Mouse (Mus musculus): ENCODE results near the gene Acsm4. TPM values are rescaled to one million over a fixed set of nuclear protein-coding genes. Genes with fewer than 3 reads are reported as not detected.

Gene Acsm4
- polyA plus RNA-seq, 1 experiment, result not detected

DNA sequence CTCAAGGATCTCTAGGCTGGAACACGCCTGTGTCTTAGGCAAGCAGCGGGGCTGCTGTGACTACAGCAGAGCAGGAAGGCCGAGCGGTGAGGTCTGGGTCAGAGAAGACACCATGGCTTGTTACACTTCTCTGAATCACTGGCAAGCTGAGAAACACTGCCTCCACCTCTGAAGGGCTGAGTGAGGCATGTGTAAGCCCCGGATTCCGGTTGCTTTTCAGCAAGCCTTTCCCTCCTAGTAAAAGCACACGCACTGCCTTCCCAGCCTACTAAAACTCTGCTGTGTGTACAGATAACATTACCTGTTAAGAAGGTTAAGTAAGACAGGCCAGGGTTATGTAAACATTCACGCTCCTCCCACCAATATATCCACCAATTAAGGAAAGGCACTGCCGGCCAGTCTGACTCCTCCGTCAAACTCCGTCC, 70.7 kb downstream of the Acsm4 start, which contains the start of gene Acsm3:
Gene Acsm3 (plus strand): TSS at position 397 of the 425 bp plus-strand sequence.
- H3K27me3 ChIP-seq (ENCODE audit: control insufficient read depth, insufficient read depth, insufficient read length), result no peaks in the 10 kb centered on the region
- H3K4me3 ChIP-seq, result no peak within 1 kb of the TSS
- H3K4me2 ChIP-seq (ENCODE audit: low read depth), result no peak within 1 kb of the TSS
- no peaks in the 10 kb centered on the region for H3K36me3 ChIP-seq (ENCODE audit: control insufficient read depth, insufficient read depth)
- H3ac ChIP-seq (ENCODE audit: control insufficient read depth, insufficient read length), result no peak within 1 kb of the TSS
- no peaks in the 10 kb centered on the region for H3K79me2 ChIP-seq (ENCODE audit: control insufficient read depth, insufficient read depth)
- TF ChIP-seq POLR2AphosphoS2 (IDR thresholded peaks at IDR 0.05; ENCODE audit: insufficient read length, low read depth) (no peak), SRF (IDR thresholded peaks at IDR 0.05; ENCODE audit: control insufficient read depth, insufficient read length, low read depth) (no peak), CEBPB (IDR thresholded peaks at IDR 0.05; ENCODE audit: insufficient read depth, poor library complexity, severe bottlenecking) (no peak), E2F4 (IDR thresholded peaks at IDR 0.05; ENCODE audit: insufficient read depth) (no peak), MYOD1 (IDR thresholded peaks at IDR 0.05; ENCODE audit: control insufficient read depth in 1 of 3, insufficient read length in 2 of 3, low read depth in 2 of 3) (no peak), USF1 (IDR thresholded peaks at IDR 0.05; ENCODE audit: low read depth) (no peak), REST (IDR thresholded peaks at IDR 0.05; ENCODE audit: insufficient read depth, insufficient read length) (no peak), MAX (IDR thresholded peaks at IDR 0.05; ENCODE audit: low read depth) (no peak), MYOG (IDR thresholded peaks at IDR 0.05; ENCODE audit: control insufficient read depth in 1 of 3, insufficient read depth in 1 of 3, insufficient read length in 2 of 3, low read depth in 2 of 3) (no peak), TCF3 (IDR thresholded peaks at IDR 0.05; ENCODE audit: insufficient read length, low read depth) (no peak), POLR2A (IDR thresholded peaks at IDR 0.05; ENCODE audit: insufficient read length, low read depth) (no peak), TCF12 (IDR thresholded peaks at IDR 0.05; ENCODE audit: insufficient read depth, poor library complexity, severe bottlenecking) (no peak)

DNA sequence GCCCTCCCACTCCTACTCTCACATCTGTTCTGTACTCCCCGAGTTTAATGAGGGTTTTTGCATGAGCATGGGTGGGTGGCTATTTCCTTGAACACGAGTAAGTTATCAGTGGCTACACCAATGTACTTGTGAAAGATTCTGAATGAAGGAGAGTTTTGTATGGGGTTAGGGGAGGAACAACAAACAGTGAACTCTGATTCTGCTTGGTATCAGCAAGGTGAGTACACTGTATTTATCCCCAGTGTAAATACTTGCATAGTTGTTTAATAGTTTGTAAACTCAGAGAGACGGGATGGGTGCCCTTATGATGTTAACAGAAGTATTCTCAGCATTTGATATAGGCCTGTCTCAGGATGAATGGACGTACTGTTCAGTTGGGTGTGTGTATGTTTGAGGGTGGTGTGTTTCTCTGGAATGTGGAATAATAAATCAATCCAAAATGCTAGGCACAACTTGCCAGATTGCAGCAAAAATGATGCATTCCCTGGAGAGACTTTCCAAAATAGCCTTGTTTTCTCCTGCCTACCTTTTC, 72.4 kb downstream of the Acsm4 start:
- TF ChIP-seq MAX (IDR thresholded peaks at IDR 0.05; ENCODE audit: low read depth), result no peak
- no peak for TF ChIP-seq CEBPB (IDR thresholded peaks at IDR 0.05; ENCODE audit: insufficient read depth, poor library complexity, severe bottlenecking)
- TF ChIP-seq MYOG (IDR thresholded peaks at IDR 0.05; ENCODE audit: control insufficient read depth in 1 of 3, insufficient read depth in 1 of 3, insufficient read length in 2 of 3, low read depth in 2 of 3), result no peak
- TF ChIP-seq REST (IDR thresholded peaks at IDR 0.05; ENCODE audit: insufficient read depth, insufficient read length), result no peak
- no peak for TF ChIP-seq POLR2A (IDR thresholded peaks at IDR 0.05; ENCODE audit: insufficient read length, low read depth)
- no peak for TF ChIP-seq TCF3 (IDR thresholded peaks at IDR 0.05; ENCODE audit: insufficient read length, low read depth)
- TF ChIP-seq USF1 (IDR thresholded peaks at IDR 0.05; ENCODE audit: low read depth), result no peak
- TF ChIP-seq SRF (IDR thresholded peaks at IDR 0.05; ENCODE audit: control insufficient read depth, insufficient read length, low read depth), result no peak
- TF ChIP-seq MYOD1 (IDR thresholded peaks at IDR 0.05; ENCODE audit: control insufficient read depth in 1 of 3, insufficient read length in 2 of 3, low read depth in 2 of 3), result no peak
- no peak for TF ChIP-seq E2F4 (IDR thresholded peaks at IDR 0.05; ENCODE audit: insufficient read depth)
- no peak for TF ChIP-seq TCF12 (IDR thresholded peaks at IDR 0.05; ENCODE audit: insufficient read depth, poor library complexity, severe bottlenecking)
- TF ChIP-seq POLR2AphosphoS2 (IDR thresholded peaks at IDR 0.05; ENCODE audit: insufficient read length, low read depth), result no peak
- no peaks in the 10 kb centered on the region for H3K27me3 ChIP-seq (ENCODE audit: control insufficient read depth, insufficient read depth, insufficient read length)
- H3K4me3 ChIP-seq, result no peak overlapping the region
- no peaks in the 10 kb centered on the region for H3K36me3 ChIP-seq (ENCODE audit: control insufficient read depth, insufficient read depth)
- no peak overlapping the region for H3ac ChIP-seq (ENCODE audit: control insufficient read depth, insufficient read length)
- H3K4me2 ChIP-seq (ENCODE audit: low read depth), result no peak overlapping the region
- no peaks in the 10 kb centered on the region for H3K79me2 ChIP-seq (ENCODE audit: control insufficient read depth, insufficient read depth)

Other genes with a start within 250 kb of the Acsm4 start
- not detected for gene Gp2, start 230.7 kb upstream of the Acsm4 start, polyA plus RNA-seq (2012; fragmentation: generic; extraction: Trizol)
- not detected for gene Umod, start 210.7 kb upstream of the Acsm4 start, polyA plus RNA-seq (2012; fragmentation: generic; extraction: Trizol)
- not detected for gene Acsm5, start 170.6 kb upstream of the Acsm4 start, polyA plus RNA-seq (2012; fragmentation: generic; extraction: Trizol)
- not detected for gene Pdilt, start 166.5 kb upstream of the Acsm4 start, polyA plus RNA-seq (2012; fragmentation: generic; extraction: Trizol)
- gene Acsm2, start 135.7 kb upstream of the Acsm4 start, polyA plus RNA-seq (2012; fragmentation: generic; extraction: Trizol), result not detected
- not detected for gene Acsm1, start 83.0 kb upstream of the Acsm4 start, polyA plus RNA-seq (2012; fragmentation: generic; extraction: Trizol)
- 14.2 TPM for gene Thumpd1, start 30.8 kb downstream of the Acsm4 start, polyA plus RNA-seq (2012; fragmentation: generic; extraction: Trizol)
- gene Acsm3, start 70.9 kb downstream of the Acsm4 start, polyA plus RNA-seq (2012; fragmentation: generic; extraction: Trizol), result 0.04 TPM
- gene Rexo5, start 104.0 kb downstream of the Acsm4 start, polyA plus RNA-seq (2012; fragmentation: generic; extraction: Trizol), result 3.3 TPM
- gene Eri2, start 104.0 kb downstream of the Acsm4 start, polyA plus RNA-seq (2012; fragmentation: generic; extraction: Trizol), result 1.7 TPM
- 5.2 TPM for gene Lyrm1, start 205.8 kb downstream of the Acsm4 start, polyA plus RNA-seq (2012; fragmentation: generic; extraction: Trizol)
- gene Dcun1d3, start 206.3 kb downstream of the Acsm4 start, polyA plus RNA-seq (2012; fragmentation: generic; extraction: Trizol), result 8.8 TPM

Data from myocyte (in vitro differentiated cells).